Mouse (Mus musculus) layer of hippocampus, adult 2 months (tissue): ENCODE data around the gene Spag6l. TPM values are rescaled to one million over a fixed set of nuclear protein-coding genes. Genes with fewer than 3 reads are reported as not detected.
A peak's percentile ranks its signal among the peaks of the same experiment; 100 is the strongest.
"Not testable (repeated sequence)": the region's sequence is repeated elsewhere in the genome, so short reads cannot be mapped to it uniquely, and the experiment has no call there.

Experiments
- DNase-seq, 2 experiments: peaks; one replicate each; pipeline ENCODE4 v3.0.0; 2022; ENCODE audit warnings: low spot score in 2 of 2
- H3K27ac ChIP-seq: fragments of 200-600 bp; 2 replicates; pipeline ENCODE4 v1.8.1; 2022
- H3K4me3 ChIP-seq: fragments of 200-600 bp; 2 replicates; pipeline ENCODE4 v1.8.1; 2022; ENCODE audit warnings: mild to moderate bottlenecking
- CTCF ChIP-seq: fragments of 200-600 bp; conservative IDR thresholded peaks from 2 replicates; pipeline ENCODE4 v1.8.1; 2022; ENCODE audit warnings: antibody characterized with exemption, mild to moderate bottlenecking, moderate library complexity
- long read RNA-seq, 2 experiments: library from polyadenylated mRNA; stranded (forward); transcript quantifications; one replicate each; pipeline ENCODE4 v2.0.0; 2021; ENCODE audit warnings: borderline mapping rate in 2 of 2
- total RNA-seq, 2 experiments: library from RNA; stranded (reverse); gene quantifications; 2 replicates each; pipeline ENCODE4 v1.2.3; 2021

Spag6l gene
- 10 to 100 TPM in 1 of 2 experiments, 1 to 10 TPM in 1; 9.9 to 10.0 TPM for total RNA-seq
- long read RNA-seq, experiment 1, partial matches to known transcripts: 1 of 6 reads
- long read RNA-seq, experiment 1, other reads (novel, unspliced or antisense): 3 of 6 reads
- long read RNA-seq, experiment 2, transcript Spag6l-201 (11 exons, 2,416 nt): major isoform, 9 of 10 reads
- long read RNA-seq, experiment 2, partial matches to known transcripts: 0 of 10 reads
- long read RNA-seq, experiment 2, other reads (novel, unspliced or antisense): 1 of 10 reads

DNA sequence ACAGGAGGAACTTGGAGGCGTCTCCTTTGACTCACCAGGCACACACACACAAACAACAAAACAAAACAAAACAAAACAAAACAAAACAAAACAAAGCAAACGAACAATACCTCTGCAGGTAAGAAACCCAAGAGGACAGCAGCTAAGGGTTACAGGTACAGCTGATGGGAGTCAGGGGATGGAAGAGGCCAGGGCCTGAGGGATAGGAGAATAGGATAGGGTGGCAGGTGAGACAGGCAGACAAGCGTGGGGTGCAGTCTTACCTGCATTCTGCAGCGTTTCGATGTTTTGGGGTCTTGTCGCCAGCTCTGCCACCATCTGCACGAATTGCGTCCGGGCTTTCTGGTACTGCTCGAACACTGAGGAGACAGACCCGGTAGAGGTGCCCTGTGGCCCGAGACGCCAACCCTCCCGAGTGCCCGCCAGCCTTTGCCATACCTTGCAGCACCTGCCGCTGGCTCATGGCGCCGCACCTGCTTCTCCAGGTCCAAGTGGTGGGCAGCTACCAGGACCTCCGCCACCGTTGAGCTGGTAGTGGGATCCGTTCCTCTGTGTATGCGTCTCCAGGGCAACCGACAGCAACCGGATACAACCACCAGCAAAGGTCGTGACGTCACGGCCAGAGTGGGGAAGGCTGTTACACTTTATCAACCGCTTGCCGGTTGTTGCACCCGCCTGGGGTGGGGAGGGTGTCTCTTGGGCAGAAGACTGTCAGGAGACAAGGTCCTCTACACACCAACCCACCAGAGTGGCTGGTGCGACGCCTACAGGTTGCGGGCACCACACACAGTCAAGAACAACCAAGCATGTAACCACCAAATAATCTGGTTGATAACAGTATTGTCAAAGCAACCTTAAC is at the start of gene Spag6l:
TSS of gene Spag6l (minus strand) at position 700 of the 859 bp plus-strand sequence.
- Histone ChIP-seq H3K27ac (peak within 1 kb of the TSS; percentile 54; the same call in 1 of the 2 replicates), H3K4me3 (peak within 1 kb of the TSS; percentile 66)
- peak; percentile 51 to 60 for DNase-seq
- peak; percentile 66 for TF ChIP-seq CTCF

DNA sequence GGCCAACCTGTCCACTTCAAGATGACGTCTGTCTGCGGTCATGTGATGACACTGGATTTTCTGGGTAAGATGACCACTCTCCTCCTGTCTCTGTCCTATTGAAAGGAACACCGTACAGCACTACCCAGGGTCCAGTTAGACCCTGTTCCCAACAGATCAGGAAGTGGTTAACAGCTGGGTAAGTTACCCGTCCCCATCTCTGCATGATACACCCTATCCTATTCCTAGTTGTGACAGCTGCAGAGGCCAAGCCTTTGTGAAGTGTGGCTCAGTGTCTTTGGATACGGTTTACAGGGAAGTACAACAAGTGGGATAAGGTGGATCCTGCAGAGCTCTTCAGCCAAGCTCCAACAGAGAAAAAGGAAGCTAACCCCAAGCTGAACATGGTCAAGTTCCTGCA is 49.8 kb upstream of the Spag6l start:
- H3K4me3 ChIP-seq: no peak overlapping the region
- no peak for TF ChIP-seq CTCF
- no peak for DNase-seq
- no peak overlapping the region for H3K27ac ChIP-seq

DNA sequence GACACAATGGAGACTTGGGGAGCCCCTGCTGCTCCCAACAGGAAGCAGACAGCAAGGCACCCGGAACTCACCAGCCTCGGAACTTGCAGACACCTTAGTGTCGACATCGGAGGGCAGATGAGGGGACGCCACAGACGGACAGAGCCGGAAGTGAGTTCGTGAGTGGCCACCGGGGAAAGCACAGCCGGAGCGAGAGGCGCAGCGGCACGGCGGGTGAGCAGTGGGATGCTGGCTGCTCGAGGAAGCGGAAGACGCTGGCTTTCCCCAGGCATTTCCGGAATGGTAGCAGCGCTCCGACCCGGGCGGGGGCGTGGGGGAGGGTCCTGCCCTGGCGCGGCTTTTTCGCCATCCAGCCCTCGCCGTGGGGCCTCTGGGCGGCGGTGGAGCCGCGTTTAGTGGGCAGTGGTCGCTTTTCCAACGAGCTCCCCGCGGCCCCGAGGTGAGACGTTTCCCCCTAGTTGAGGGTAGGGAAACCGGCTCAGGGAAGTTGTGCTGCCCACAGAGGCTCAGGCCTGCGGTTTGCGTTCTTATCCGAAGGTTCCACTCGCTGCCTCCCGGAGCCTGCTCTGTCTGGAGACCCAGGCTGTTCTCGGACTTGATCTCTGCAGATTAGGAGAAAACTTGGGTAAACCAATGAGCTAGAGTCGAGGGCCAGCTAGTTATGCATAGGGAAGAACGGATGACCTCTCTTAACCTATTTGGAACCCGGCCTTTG is 41.5 kb upstream of the Spag6l start, which contains the start of the genes Top3b and Vpreb1:
TSS of gene Top3b (plus strand) at position 120 of the 715 bp plus-strand sequence.
TSS of gene Vpreb1 (minus strand) at position 227 of the 715 bp plus-strand sequence.
- Histone ChIP-seq H3K27ac (peak within 1 kb of the TSS; percentile 88), H3K4me3 (peak within 1 kb of the TSS; percentile 88)
- DNase-seq: peak; percentile 91 to 93
- peak; percentile 70 for TF ChIP-seq CTCF

DNA sequence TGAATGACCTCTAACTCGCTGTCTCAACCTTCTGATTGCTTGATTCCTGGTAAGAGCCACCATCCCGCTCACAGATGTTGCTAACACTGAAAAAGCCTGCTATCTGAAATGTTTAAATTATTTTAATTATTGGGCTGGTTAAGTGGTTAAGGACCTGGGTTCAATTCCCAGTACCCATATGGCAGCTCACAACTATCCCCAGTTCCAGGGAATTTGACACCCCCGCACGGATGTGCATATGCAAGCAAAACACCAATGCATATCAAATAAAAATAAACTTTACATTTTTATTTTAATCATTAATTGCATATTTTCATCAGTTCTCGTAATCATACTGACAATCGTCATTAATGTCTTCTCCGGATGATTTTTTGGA is 41.0 kb upstream of the Spag6l start:
- Histone ChIP-seq H3K4me3 (peak overlapping the region; percentile 88), H3K27ac (peak overlapping the region; percentile 88)
- TF ChIP-seq CTCF: no peak
- no peak for DNase-seq

DNA sequence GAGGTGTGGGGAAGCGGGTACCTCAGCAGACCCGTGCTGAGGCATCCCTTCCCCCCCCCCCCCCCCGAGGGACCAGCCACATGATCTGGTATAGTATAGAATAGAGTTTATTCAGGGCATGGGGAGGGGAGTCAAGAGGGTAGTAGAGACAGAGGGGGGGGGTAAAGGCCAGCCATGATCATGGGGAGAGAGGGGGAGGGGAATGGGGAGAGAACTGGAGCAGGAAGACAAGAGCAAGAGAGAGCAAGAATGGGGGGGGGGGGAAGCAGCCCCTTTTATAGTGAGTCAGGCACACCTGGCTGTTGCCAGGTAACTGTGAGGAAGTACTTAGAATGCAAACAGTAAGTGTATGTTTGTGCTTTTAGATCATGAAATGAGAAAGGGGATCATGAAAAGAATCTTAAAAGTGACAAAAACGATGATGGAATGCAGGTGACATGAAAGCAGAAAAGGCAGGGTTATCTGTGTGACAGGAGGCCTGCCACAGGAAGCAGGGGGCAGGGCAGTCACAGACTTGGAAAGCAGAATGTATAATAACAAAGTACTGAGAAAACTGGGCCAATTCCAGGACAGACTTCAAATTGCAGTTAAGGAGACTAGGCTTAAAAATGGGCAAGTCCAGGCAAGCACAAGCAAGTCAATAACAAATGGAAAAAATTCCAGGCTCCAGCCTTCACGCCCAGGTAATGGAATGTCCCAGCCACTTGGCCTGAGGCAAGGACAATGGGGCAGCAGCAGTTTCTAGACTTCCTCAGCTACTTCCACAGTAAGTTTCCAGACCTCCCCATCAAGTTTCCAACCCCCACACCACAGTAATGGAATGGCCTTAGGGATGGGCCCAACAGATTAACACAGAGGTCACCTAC is 36.7 kb upstream of the Spag6l start:
- Histone ChIP-seq H3K4me3 (no peak overlapping the region), H3K27ac (no peak overlapping the region)
- no peak for TF ChIP-seq CTCF
- no peak for DNase-seq

DNA sequence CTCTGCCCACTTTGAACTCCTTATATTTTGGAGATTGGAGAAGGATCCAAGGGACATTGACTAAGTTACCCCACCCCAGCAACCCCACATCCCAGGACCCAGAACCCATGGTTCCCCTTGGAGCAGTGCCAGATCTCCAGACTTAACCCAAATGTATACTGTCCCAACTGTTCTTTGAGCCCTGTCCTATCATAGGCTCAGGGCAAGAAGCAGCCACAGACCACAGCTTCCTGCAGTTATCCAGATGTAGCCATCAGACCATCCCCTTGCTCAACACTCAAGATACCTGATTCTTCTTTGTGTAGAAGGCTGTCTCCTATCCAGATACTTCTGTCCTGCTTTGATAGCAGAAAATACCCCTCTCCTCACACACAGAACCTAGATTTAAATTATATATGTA is 36.0 kb upstream of the Spag6l start:
- DNase-seq: no peak
- Histone ChIP-seq H3K27ac (no peak overlapping the region), H3K4me3 (no peak overlapping the region)
- TF ChIP-seq CTCF: no peak

DNA sequence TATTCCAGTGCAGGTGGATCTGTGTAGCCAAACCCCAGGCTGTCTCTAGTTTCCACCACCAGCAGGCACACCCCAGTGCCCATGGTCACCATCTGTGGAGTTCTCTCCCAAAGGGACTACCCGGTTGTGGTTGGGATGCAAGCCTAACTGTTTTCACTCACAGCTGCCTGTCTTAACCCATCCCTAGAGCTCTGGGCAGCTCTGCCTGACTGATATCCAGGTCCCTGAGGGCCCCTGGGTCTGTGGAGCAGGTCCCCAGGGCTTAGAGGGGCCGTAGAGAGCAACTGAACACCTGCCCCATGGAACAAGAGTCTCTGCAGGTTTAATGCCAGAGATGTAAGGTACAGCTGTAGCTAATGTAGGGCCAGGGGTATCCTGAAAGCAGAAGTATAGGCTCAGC is 34.7 kb upstream of the Spag6l start, which contains the start of gene Igll1:
TSS of gene Igll1 (minus strand) at position 8 of the 400 bp plus-strand sequence.
- no peak for TF ChIP-seq CTCF
- no peak for DNase-seq
- Histone ChIP-seq H3K4me3 (no peak within 1 kb of the TSS), H3K27ac (no peak within 1 kb of the TSS)

DNA sequence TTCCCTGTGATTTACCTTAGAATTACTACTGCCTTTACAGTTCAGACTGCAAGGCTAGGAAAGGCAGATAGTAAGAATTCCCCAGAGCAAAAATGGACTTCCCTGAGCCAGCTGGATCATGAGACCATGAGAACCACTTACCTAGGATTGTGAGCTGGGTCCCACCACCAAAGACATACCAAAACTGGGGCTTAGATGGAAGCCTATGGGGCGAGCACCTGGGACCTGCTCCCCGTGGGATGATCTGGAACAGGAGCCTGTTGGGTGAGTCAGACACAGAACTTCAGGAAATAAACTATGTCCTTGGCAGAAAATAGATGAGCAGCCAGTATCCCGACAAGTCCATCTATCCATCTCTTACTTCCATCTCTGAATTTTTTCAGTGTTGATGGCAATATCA is 33.0 kb upstream of the Spag6l start:
- Histone ChIP-seq H3K27ac (no peak overlapping the region), H3K4me3 (no peak overlapping the region)
- TF ChIP-seq CTCF: no peak
- no peak for DNase-seq

DNA sequence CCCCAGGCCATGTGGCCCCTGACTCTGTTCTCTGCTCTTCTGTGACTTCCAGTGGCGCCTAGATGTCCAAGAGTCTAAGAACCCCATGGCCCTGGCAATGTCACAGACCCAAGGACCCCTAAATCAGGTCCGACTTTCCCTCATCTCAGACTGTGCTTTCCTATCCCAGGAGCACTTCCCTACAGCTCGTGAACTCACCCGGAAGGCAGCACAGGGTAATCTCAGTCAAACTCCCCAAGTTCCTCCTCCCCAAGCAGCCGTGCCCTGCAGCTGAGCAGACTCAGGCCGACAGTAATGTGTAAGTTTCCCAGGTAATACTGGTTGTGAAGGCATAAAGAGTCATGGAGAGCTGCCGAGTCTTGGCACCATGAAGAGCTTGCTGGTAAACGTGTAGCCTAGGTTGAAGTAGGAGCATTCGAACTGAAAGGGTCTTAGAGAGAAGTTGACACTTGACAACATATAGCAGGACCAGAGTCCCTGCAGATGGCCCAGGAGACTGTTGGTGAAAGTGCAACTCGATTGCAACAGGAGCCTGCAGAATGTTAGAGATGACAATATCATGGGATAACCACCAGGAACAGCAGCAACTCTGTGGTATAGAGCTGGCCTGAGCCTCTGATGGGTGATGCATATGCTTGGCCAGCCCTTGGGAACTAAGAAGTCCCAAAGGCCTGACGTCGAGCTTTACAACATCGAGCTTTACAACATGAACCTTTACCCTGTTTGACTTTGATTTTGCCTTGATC is 27.6 kb upstream of the Spag6l start:
- DNase-seq: no peak
- no peak for TF ChIP-seq CTCF
- H3K27ac ChIP-seq: no peak overlapping the region
- no peak overlapping the region for H3K4me3 ChIP-seq

DNA sequence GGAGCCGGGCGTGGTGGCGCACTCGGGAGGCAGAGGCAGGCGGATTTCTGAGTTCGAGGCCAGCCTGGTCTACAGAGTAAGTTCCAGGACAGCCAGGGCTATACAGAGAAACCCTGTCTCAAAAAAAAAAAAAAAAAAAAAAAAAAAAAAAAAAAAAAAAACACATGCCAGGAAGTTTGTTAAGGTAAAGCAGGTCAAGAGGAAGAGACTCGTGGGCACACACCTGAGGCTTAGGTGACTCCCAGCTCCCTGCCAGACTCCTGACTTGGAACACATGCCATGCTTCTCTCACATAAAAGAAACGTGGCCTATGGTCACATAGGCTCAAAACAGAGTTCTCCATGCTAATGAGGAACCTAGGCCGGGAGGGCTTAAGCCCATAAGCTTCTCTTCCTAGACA is 26.8 kb upstream of the Spag6l start:
- not testable (repeated sequence) for H3K4me3 ChIP-seq, H3K27ac ChIP-seq, DNase-seq

DNA sequence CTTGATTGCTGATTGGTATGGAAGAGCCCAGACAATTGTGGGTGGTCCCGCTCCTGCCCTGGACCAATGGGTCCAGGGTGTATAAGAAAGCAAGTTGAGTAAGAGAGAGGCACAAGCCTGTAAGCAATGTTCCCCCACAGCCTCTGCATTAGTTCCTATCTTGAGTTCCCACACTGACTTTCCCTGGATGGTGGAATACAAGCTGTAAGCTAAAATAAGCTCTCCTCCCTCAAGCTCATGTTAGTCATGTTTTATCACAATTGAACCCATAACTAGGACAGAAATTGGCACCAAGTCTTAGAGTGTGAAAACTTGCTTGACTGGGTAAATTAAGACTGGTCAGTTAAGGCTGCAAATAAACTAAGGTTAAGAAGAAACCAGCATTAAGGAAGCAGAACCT is 26.3 kb upstream of the Spag6l start:
- Histone ChIP-seq H3K4me3 (no peak overlapping the region), H3K27ac (no peak overlapping the region)
- TF ChIP-seq CTCF: no peak
- no peak for DNase-seq
